Mouse (Mus musculus) stomach, postnatal 0 days (tissue): ENCODE results near the gene Clasp1.

Experiments used
- CTCF ChIP-seq: IDR thresholded peaks from 2 replicates; pipeline ENCODE4 v1.5.1; 2016; ENCODE audit warnings: antibody characterized with exemption, low read depth, mild to moderate bottlenecking, moderate library complexity
- EP300 ChIP-seq: optimal IDR thresholded peaks from 2 replicates; pipeline ENCODE3; 2016; ENCODE audit warnings: antibody characterized with exemption

DNA sequence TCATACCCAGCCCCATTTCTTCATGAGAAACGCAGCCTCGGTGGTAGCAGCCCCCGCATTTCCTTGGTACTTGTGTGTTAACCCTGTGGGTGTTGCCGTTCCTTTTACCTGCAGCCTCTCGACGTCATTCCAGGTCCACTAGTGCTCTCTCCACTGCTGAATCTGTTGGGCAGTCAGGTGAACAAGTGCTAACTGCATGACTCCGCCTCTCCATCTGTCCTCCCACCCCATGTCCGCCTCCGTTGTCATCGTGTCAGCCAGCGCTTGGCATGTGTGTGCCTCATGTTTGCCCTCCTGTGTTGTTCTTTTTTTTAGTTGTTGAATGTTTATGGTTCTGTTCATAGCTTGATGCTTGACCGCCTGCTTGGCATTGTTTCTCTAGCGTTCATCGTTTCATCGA is 147.2 kb downstream of the Clasp1 start:
- no peak for TF ChIP-seq CTCF
- no peak for TF ChIP-seq EP300
